Mouse (Mus musculus) adrenal gland, adult 18-20 months (tissue): ENCODE data around the gene Peli3. TPM values are rescaled to one million over a fixed set of nuclear protein-coding genes. Genes with fewer than 3 reads are reported as not detected.
A peak's percentile ranks its signal among the peaks of the same experiment; 100 is the strongest.
"Not testable (repeated sequence)": the region's sequence is repeated elsewhere in the genome, so short reads cannot be mapped to it uniquely, and the experiment has no call there.

ENCODE experiments used
- DNase-seq, 2 experiments: peaks; one replicate each; pipeline ENCODE4 v3.0.0; 2021 to 2022; ENCODE audit warnings: low spot score in 2 of 2
- long read RNA-seq, 2 experiments: library from polyadenylated mRNA; stranded (forward); transcript quantifications; one replicate each; pipeline ENCODE4 v2.0.0; 2021
- total RNA-seq, 2 experiments: library from RNA; stranded (reverse); gene quantifications; 1 replicate in 1 of 2; 2 replicates in 1 of 2; pipeline ENCODE4 v1.2.3; 2021

Gene Peli3
- 1 to 10 TPM; 6.8 to 8.9 TPM for total RNA-seq
- long read RNA-seq, experiment 1, full-length matches to known transcripts = 5 of 8 reads
- long read RNA-seq, experiment 1, partial matches to known transcripts = 1 of 8 reads
- long read RNA-seq, experiment 1, other reads (novel, unspliced or antisense) = 2 of 8 reads
- long read RNA-seq, experiment 2, full-length matches to known transcripts = 12 of 29 reads
- long read RNA-seq, experiment 2, partial matches to known transcripts = 1 of 29 reads
- long read RNA-seq, experiment 2, other reads (novel, unspliced or antisense) = 16 of 29 reads

- DNase-seq = peak; percentile 83 to 88
Observed at GRCm38 (mm10) chr19:4942551-4943252, at the start of gene Peli3. TSS of gene Peli3 (minus strand) at chr19:4943127.

- DNase-seq = no peak
Observed at GRCm38 (mm10) chr19:4992371-4992770, 49.4 kb upstream of the Peli3 start.

- DNase-seq = no peak
Observed at GRCm38 (mm10) chr19:4990716-4991115, 47.8 kb upstream of the Peli3 start.

GRCm38 (mm10) chr19:4990256-4990625 lies 47.3 kb upstream of the Peli3 start, which contains the start of gene Npas4:
TSS of gene Npas4 (minus strand) at chr19:4990316.
- no peak for DNase-seq

GRCm38 (mm10) chr19:4989434-4990255 lies 46.7 kb upstream of the Peli3 start:
- DNase-seq = no peak

GRCm38 (mm10) chr19:4989013-4989412 lies 46.1 kb upstream of the Peli3 start:
- DNase-seq = peak; percentile 95 to 97

GRCm38 (mm10) chr19:4981767-4982166 lies 38.8 kb upstream of the Peli3 start:
- peak in 1 of 2 experiments; percentile 41 for DNase-seq

- no peak for DNase-seq
Observed at GRCm38 (mm10) chr19:4968236-4968635, 25.3 kb upstream of the Peli3 start.

- DNase-seq = peak; percentile 76 to 80
Observed at GRCm38 (mm10) chr19:4961928-4962601, 19.1 kb upstream of the Peli3 start, which contains the start of gene Mrpl11. TSS of gene Mrpl11 (plus strand) at chr19:4962147.

GRCm38 (mm10) chr19:4948641-4949040 lies 5.7 kb upstream of the Peli3 start:
- not testable (repeated sequence) for DNase-seq

- DNase-seq = no peak
Observed at GRCm38 (mm10) chr19:4945540-4945939, 2.6 kb upstream of the Peli3 start.

- no peak for DNase-seq
Observed at GRCm38 (mm10) chr19:4943253-4943588, 294 bp upstream of the Peli3 start.

GRCm38 (mm10) chr19:4937444-4938310 lies 5.2 kb downstream of the Peli3 start:
- no peak for DNase-seq

- DNase-seq = no peak
Observed at GRCm38 (mm10) chr19:4936896-4937295, 6.0 kb downstream of the Peli3 start.

GRCm38 (mm10) chr19:4928781-4929180 lies 14.1 kb downstream of the Peli3 start:
- DNase-seq = no peak

GRCm38 (mm10) chr19:4927904-4928531 lies 14.9 kb downstream of the Peli3 start, which contains the start of gene Dpp3:
TSS of gene Dpp3 (minus strand) at chr19:4928287.
- peak; percentile 97 to 98 for DNase-seq

GRCm38 (mm10) chr19:4925121-4925860 lies 17.6 kb downstream of the Peli3 start:
- no peak for DNase-seq

GRCm38 (mm10) chr19:4919652-4920051 lies 23.3 kb downstream of the Peli3 start:
- no peak for DNase-seq

GRCm38 (mm10) chr19:4916827-4917226 lies 26.1 kb downstream of the Peli3 start:
- no peak for DNase-seq
